Mouse (Mus musculus): ENCODE measurements around the gene Krt75. TPM values are rescaled to one million over a fixed set of nuclear protein-coding genes. Genes with fewer than 3 reads are reported as not detected.
A peak's percentile ranks its signal among the peaks of the same experiment; 100 is the strongest.

Gene Krt75
- 0.09 and 0.12 TPM in 2 replicates for polyA plus RNA-seq (2016; fragmentation: Nextera tagmentation; extraction: Ambion mirVana)

DNA sequence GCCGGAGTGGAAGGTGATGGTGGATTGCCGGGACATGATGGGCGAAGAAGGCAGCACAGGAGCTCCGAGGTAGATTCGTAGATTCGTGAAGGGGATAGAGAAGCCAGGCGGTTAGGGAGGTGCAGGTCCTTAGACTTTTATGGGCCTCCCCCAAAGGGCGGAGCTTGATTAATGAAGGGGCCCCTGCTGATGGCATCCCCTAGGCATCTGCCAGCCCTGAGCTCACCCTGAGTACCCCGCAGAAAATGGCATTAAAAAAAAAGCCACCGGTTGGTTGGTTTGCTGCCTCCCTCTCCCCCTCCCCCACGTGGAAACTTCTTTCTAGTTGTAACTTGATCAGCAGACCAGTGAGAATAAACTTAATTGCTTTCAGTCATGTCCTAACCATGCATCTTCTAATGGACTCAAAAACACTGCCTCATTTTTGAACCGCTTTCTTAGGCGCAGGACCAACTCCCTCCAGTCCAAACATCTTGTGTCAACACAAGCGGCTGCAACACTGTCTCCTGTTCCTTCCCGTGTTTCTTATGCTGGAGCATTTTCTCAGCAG, at the start of gene Krt75:
TSS of gene Krt75 (minus strand) at position 109 of the 550 bp plus-strand sequence.
- 78% methylated on average over 15 of the region's 15 CpGs for WGBS
- Histone ChIP-seq H3K27me3 (no peaks in the 10 kb centered on the region), H3K9ac (no peak within 1 kb of the TSS), H3K4me2 (no peak within 1 kb of the TSS), H3K36me3 (replicated peaks) (no peaks in the 10 kb centered on the region), H3K4me3 (replicated peaks) (no peak within 1 kb of the TSS), H3K9me3 (no peaks in the 10 kb centered on the region), H3K4me1 (no peaks in the 10 kb centered on the region), H3K27ac (no peak within 1 kb of the TSS)
- ATAC-seq (ENCODE audit: low FRiP score), result no peak

- WGBS, result 71% methylated on average over 6 of the region's 6 CpGs
- no peak overlapping the region for H3K27ac ChIP-seq
- H3K27me3 ChIP-seq, result no peaks in the 10 kb centered on the region
- no peak overlapping the region for H3K9ac ChIP-seq
- ATAC-seq (ENCODE audit: low FRiP score), result no peak
- no peaks in the 10 kb centered on the region for H3K4me1 ChIP-seq
- no peak overlapping the region for H3K4me3 ChIP-seq (replicated peaks)
- H3K4me2 ChIP-seq, result no peak overlapping the region
- H3K36me3 ChIP-seq (replicated peaks), result no peaks in the 10 kb centered on the region
- no peaks in the 10 kb centered on the region for H3K9me3 ChIP-seq
These were observed 25.4 kb upstream of the Krt75 start for GRCm38 (mm10) chr15:101599123-101599522.

DNA sequence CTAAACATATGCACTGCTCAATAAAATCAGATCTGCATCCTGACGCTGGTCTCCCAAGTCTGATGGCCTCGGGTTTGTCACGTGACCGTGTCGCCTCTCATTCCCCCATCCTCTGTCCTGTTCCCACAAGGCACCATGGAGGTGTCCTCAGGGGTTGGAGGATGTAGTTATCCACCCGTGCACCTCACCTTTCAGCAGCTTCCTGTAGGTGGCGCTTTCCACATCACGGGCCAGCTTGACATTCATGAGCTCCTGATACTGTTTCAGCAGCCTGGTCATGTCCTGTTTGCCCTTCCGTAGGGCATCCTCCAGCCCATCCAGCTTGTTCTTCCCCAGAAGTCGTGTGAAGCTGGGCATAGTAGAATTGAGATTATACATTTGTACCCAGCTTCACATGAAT, 14.5 kb upstream of the Krt75 start:
- ATAC-seq (ENCODE audit: low FRiP score), result no peak
- 73% methylated on average over 10 of the region's 10 CpGs for WGBS
- no peaks in the 10 kb centered on the region for H3K4me1 ChIP-seq
- no peak overlapping the region for H3K27ac ChIP-seq
- no peaks in the 10 kb centered on the region for H3K36me3 ChIP-seq (replicated peaks)
- H3K9ac ChIP-seq, result no peak overlapping the region
- no peaks in the 10 kb centered on the region for H3K9me3 ChIP-seq
- no peak overlapping the region for H3K4me2 ChIP-seq
- no peak overlapping the region for H3K4me3 ChIP-seq (replicated peaks)
- no peaks in the 10 kb centered on the region for H3K27me3 ChIP-seq

- Histone ChIP-seq H3K27me3 (no peaks in the 10 kb centered on the region), H3K9ac (no peak overlapping the region), H3K36me3 (replicated peaks) (no peaks in the 10 kb centered on the region), H3K4me3 (replicated peaks) (no peak overlapping the region), H3K4me2 (no peak overlapping the region), H3K4me1 (no peaks in the 10 kb centered on the region), H3K9me3 (no peaks in the 10 kb centered on the region), H3K27ac (no peak overlapping the region)
- no peak for ATAC-seq (ENCODE audit: low FRiP score)
- 54% methylated on average over 2 of the region's 2 CpGs for WGBS
These were observed 10.8 kb upstream of the Krt75 start for GRCm38 (mm10) chr15:101584456-101584855.

- H3K9me3 ChIP-seq, result no peaks in the 10 kb centered on the region
- H3K27me3 ChIP-seq, result no peaks in the 10 kb centered on the region
- no peak overlapping the region for H3K4me3 ChIP-seq (replicated peaks)
- WGBS, result 85% methylated on average over 8 of the region's 8 CpGs
- no peak for ATAC-seq (ENCODE audit: low FRiP score)
- no peaks in the 10 kb centered on the region for H3K4me1 ChIP-seq
- no peak overlapping the region for H3K27ac ChIP-seq
- H3K36me3 ChIP-seq (replicated peaks), result no peaks in the 10 kb centered on the region
- no peak overlapping the region for H3K4me2 ChIP-seq
- no peak overlapping the region for H3K9ac ChIP-seq
These were observed 9.7 kb upstream of the Krt75 start for GRCm38 (mm10) chr15:101583211-101583965.

DNA sequence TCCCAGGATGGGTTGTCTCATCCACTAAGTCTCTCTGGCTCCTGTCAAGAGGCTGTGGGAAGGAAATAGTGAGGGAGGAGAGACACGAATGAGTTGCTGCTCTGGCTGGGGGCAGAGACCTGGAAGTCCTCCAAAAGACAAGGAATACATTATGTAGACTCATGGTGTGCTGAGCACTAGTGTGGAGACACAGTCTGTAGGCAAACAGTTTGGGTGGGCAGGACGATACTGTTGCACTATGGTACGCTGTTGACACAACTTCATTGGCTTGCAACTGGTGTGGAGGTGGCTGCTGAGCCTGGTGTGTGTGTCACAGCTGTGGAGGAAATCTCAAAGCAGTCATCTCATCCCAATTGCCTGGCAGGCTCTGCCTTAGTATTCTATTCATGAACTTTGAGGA, 8.0 kb upstream of the Krt75 start:
- Histone ChIP-seq H3K36me3 (replicated peaks) (no peaks in the 10 kb centered on the region), H3K4me2 (no peak overlapping the region), H3K9ac (no peak overlapping the region), H3K27me3 (no peaks in the 10 kb centered on the region), H3K4me3 (replicated peaks) (no peak overlapping the region), H3K9me3 (no peaks in the 10 kb centered on the region), H3K4me1 (no peaks in the 10 kb centered on the region), H3K27ac (no peak overlapping the region)
- ATAC-seq (ENCODE audit: low FRiP score), result no peak
- 88% methylated on average over 3 of the region's 3 CpGs for WGBS

DNA sequence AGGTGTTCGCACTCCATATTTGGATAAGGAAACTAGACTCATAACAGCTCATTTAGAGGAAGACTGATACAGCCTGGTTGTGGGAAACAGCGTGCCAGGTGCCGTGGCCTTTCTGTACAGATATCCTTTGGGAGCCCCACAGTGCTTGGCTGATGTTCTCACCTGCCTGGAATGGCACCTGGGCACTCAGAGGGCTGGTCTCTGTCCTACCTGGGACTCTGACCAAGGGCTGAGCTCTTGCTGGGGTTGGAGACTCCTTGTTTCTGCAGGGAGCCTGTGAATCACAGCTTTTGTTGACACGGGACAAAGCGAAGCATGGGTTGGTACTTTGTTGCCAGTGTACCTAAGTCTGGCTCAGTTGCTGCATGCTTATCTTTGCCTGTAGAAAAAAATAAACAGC, 1.8 kb upstream of the Krt75 start:
- 87% methylated on average over 5 of the region's 5 CpGs for WGBS
- no peak overlapping the region for H3K27ac ChIP-seq
- H3K9ac ChIP-seq, result no peak overlapping the region
- no peaks in the 10 kb centered on the region for H3K36me3 ChIP-seq (replicated peaks)
- H3K4me2 ChIP-seq, result no peak overlapping the region
- no peaks in the 10 kb centered on the region for H3K4me1 ChIP-seq
- H3K9me3 ChIP-seq, result no peaks in the 10 kb centered on the region
- no peak overlapping the region for H3K4me3 ChIP-seq (replicated peaks)
- H3K27me3 ChIP-seq, result no peaks in the 10 kb centered on the region
- no peak for ATAC-seq (ENCODE audit: low FRiP score)

- WGBS, result 43% methylated on average over 7 of the region's 7 CpGs
- no peak for ATAC-seq (ENCODE audit: low FRiP score)
These were observed 5.9 kb downstream of the Krt75 start for GRCm38 (mm10) chr15:101567780-101568179.

GRCm38 (mm10) chr15:101562850-101563249, 10.9 kb downstream of the Krt75 start, which contains the start of gene Krt90:
Krt90 (minus strand) TSS chr15:101562950.
- H3K4me2 ChIP-seq, result no peak within 1 kb of the TSS
- peaks cover 8% of the 10 kb centered on the region for H3K4me1 ChIP-seq
- no peaks in the 10 kb centered on the region for H3K9me3 ChIP-seq
- no peak within 1 kb of the TSS for H3K9ac ChIP-seq
- H3K27me3 ChIP-seq, result no peaks in the 10 kb centered on the region
- WGBS, result 65% methylated on average over 5 of the region's 5 CpGs
- H3K27ac ChIP-seq, result no peak within 1 kb of the TSS
- no peak for ATAC-seq (ENCODE audit: low FRiP score)
- H3K4me3 ChIP-seq (replicated peaks), result no peak within 1 kb of the TSS
- no peaks in the 10 kb centered on the region for H3K36me3 ChIP-seq (replicated peaks)

More at GRCm38 (mm10) chr15:101567780-101568179, 5.9 kb downstream of the Krt75 start:
- no peaks in the 10 kb centered on the region for H3K27me3 ChIP-seq
- H3K9me3 ChIP-seq, result no peaks in the 10 kb centered on the region
- no peaks in the 10 kb centered on the region for H3K36me3 ChIP-seq (replicated peaks)
- H3K4me1 ChIP-seq, result no peaks in the 10 kb centered on the region
- H3K27ac ChIP-seq, result no peak overlapping the region
- no peak overlapping the region for H3K9ac ChIP-seq
- no peak overlapping the region for H3K4me3 ChIP-seq (replicated peaks)
- no peak overlapping the region for H3K4me2 ChIP-seq

DNA sequence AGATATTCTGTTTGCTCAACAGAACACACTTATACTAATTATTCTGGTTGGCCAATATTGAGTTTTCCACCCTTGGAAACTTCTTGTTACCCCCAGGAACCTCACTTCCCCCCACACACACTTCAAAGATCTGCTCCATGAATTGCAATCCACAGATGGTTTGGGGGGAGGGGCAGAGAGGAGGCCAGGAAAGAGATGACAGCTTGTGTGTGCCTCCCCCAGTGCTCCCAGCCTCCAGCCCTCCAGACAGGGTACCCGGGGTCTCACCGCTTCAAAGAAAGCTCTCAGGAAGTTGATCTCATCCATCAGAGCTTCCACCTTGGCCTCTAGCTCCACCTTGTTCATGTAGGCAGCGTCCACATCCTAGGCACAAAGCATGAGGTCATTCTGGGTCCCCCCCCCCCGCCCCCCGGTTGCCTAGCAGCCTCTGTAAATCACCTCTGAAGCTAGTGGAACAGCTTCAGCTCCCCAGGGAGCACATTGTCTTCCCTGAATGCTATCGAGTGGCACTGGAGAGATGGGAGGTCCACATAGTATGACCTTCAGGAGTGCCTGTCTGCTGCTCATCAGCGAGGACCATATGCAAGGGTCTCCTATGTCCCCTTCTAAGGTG, 15.6 kb downstream of the Krt75 start:
- H3K27ac ChIP-seq, result no peak overlapping the region
- H3K9me3 ChIP-seq, result no peaks in the 10 kb centered on the region
- H3K9ac ChIP-seq, result no peak overlapping the region
- no peaks in the 10 kb centered on the region for H3K27me3 ChIP-seq
- H3K36me3 ChIP-seq (replicated peaks), result no peaks in the 10 kb centered on the region
- ATAC-seq (ENCODE audit: low FRiP score), result no peak
- peaks cover 15% of the 10 kb centered on the region for H3K4me1 ChIP-seq
- no peak overlapping the region for H3K4me2 ChIP-seq
- WGBS, result 6% methylated on average over 6 of the region's 7 CpGs
- no peak overlapping the region for H3K4me3 ChIP-seq (replicated peaks)

GRCm38 (mm10) chr15:101553169-101553568, 20.5 kb downstream of the Krt75 start:
- Histone ChIP-seq H3K9me3 (no peaks in the 10 kb centered on the region), H3K4me1 (peaks cover 17% of the 10 kb centered on the region), H3K4me2 (peak overlapping the region; percentile 47), H3K27ac (no peak overlapping the region), H3K4me3 (replicated peaks) (peak overlapping the region; percentile 8; the same call in 1 of the 2 replicates), H3K27me3 (peaks cover 9% of the 10 kb centered on the region; the same call in 1 of the 2 replicates), H3K9ac (no peak overlapping the region; the same call in 1 of the 2 replicates), H3K36me3 (replicated peaks) (no peaks in the 10 kb centered on the region)
- 1% methylated on average over 10 of the region's 11 CpGs for WGBS
- peak; percentile 67 for ATAC-seq (ENCODE audit: low FRiP score)

GRCm38 (mm10) chr15:101552188-101552587, 21.5 kb downstream of the Krt75 start:
- Histone ChIP-seq H3K9me3 (no peaks in the 10 kb centered on the region), H3K27me3 (peaks cover 9% of the 10 kb centered on the region; the same call in 1 of the 2 replicates), H3K36me3 (replicated peaks) (no peaks in the 10 kb centered on the region), H3K27ac (no peak overlapping the region), H3K4me3 (replicated peaks) (no peak overlapping the region), H3K9ac (no peak overlapping the region), H3K4me2 (no peak overlapping the region), H3K4me1 (peaks cover 10% of the 10 kb centered on the region; the same call in 1 of the 2 replicates)
- 88% methylated on average over 8 of the region's 8 CpGs for WGBS
- no peak for ATAC-seq (ENCODE audit: low FRiP score)
